Mouse (Mus musculus) cerebellum, adult 9-10 months (tissue): Measurements from ENCODE around the gene Rnd2.
A peak's percentile ranks its signal among the peaks of the same experiment; 100 is the strongest.
"Not testable (repeated sequence)": the region's sequence is repeated elsewhere in the genome, so short reads cannot be mapped to it uniquely, and the experiment has no call there.

ENCODE experiments used
- DNase-seq: peaks from one replicate; pipeline ENCODE4 v3.0.0; 2022

The Rnd2 gene

GRCm38 (mm10) chr11:101447786-101448185 is 17.0 kb upstream of the Rnd2 start:
- no peak for DNase-seq

GRCm38 (mm10) chr11:101448274-101448746 is 16.5 kb upstream of the Rnd2 start, which contains the start of gene Ifi35:
TSS of gene Ifi35 (plus strand) at chr11:101448407.
- DNase-seq: no peak

- no peak for DNase-seq
These were observed 15.9 kb upstream of the Rnd2 start for GRCm38 (mm10) chr11:101448899-101449298.

- not testable (repeated sequence) for DNase-seq
These were observed 15.2 kb upstream of the Rnd2 start for GRCm38 (mm10) chr11:101449596-101449995.

- no peak for DNase-seq
These were observed 14.4 kb upstream of the Rnd2 start for GRCm38 (mm10) chr11:101450394-101450793.

GRCm38 (mm10) chr11:101451536-101451935 is 13.3 kb upstream of the Rnd2 start:
- no peak for DNase-seq

GRCm38 (mm10) chr11:101452093-101452774 is 12.6 kb upstream of the Rnd2 start:
- DNase-seq: no peak

GRCm38 (mm10) chr11:101454702-101455101 is 10.1 kb upstream of the Rnd2 start:
- no peak for DNase-seq

- no peak for DNase-seq
These were observed 9.2 kb upstream of the Rnd2 start for GRCm38 (mm10) chr11:101455627-101456026.

- no peak for DNase-seq
These were observed 7.2 kb upstream of the Rnd2 start for GRCm38 (mm10) chr11:101457631-101458030.

GRCm38 (mm10) chr11:101458217-101458616 is 6.6 kb upstream of the Rnd2 start:
- DNase-seq: no peak

- DNase-seq: no peak
These were observed 5.1 kb upstream of the Rnd2 start for GRCm38 (mm10) chr11:101459716-101460115.

GRCm38 (mm10) chr11:101460321-101460720 is 4.5 kb upstream of the Rnd2 start:
- no peak for DNase-seq

- no peak for DNase-seq
These were observed 2.7 kb upstream of the Rnd2 start for GRCm38 (mm10) chr11:101462141-101462540.

- no peak for DNase-seq
These were observed 2.0 kb upstream of the Rnd2 start for GRCm38 (mm10) chr11:101462583-101463440.

- DNase-seq: no peak
These were observed 486 bp downstream of the Rnd2 start for GRCm38 (mm10) chr11:101465101-101465868.

- DNase-seq: no peak
These were observed 1.2 kb downstream of the Rnd2 start, which contains the start of gene Vat1 for GRCm38 (mm10) chr11:101465869-101466551. TSS of gene Vat1 (minus strand) at chr11:101466230.

GRCm38 (mm10) chr11:101466552-101466950 is 1.8 kb downstream of the Rnd2 start:
- DNase-seq: not testable (repeated sequence)

- DNase-seq: peak; percentile 62
These were observed 2.9 kb downstream of the Rnd2 start for GRCm38 (mm10) chr11:101467477-101468262.

- no peak for DNase-seq
These were observed 3.5 kb downstream of the Rnd2 start for GRCm38 (mm10) chr11:101468263-101468688.

GRCm38 (mm10) chr11:101468731-101469130 is 3.9 kb downstream of the Rnd2 start:
- no peak for DNase-seq

- no peak for DNase-seq
These were observed 4.4 kb downstream of the Rnd2 start for GRCm38 (mm10) chr11:101469155-101469554.
